Mouse (Mus musculus) neural tube, embryonic 11.5 days (tissue): ENCODE data around the gene Maml2. TPM values are rescaled to one million over a fixed set of nuclear protein-coding genes. Genes with fewer than 3 reads are reported as not detected.

Source experiments
- ATAC-seq: fragments of 200-750 bp; cut with Nextera tagmentation; 2 replicates; pipeline ENCODE4 v1.8.0; 2017; ENCODE audit warnings: moderate number of reproducible peaks, mild to moderate bottlenecking, moderate TSS enrichment, moderate library complexity; ENCODE audit not compliant: insufficient read depth, low FRiP score, low TSS enrichment
- DNase-seq: peaks from one replicate; pipeline ENCODE4 v3.0.0-alpha.2; 2015; ENCODE audit warnings: low spot score
- H3K27ac ChIP-seq: fragments of 300-500 bp; sonication (generic); 2 replicates; pipeline ENCODE4 v1.5.1; 2014; ENCODE audit warnings: low read depth, mild to moderate bottlenecking, low read length
- H3K27me3 ChIP-seq: fragments of 300-500 bp; sonication (generic); 2 replicates; pipeline ENCODE4 v1.6.1; 2014; ENCODE audit warnings: mild to moderate bottlenecking, low read length, mixed read lengths; ENCODE audit not compliant: control insufficient read depth, insufficient read depth
- H3K36me3 ChIP-seq: fragments of 300-500 bp; sonication (generic); 2 replicates; pipeline ENCODE4 v1.6.1; 2014; ENCODE audit warnings: mild to moderate bottlenecking, low read length, moderate library complexity, mixed read lengths; ENCODE audit not compliant: control insufficient read depth, insufficient read depth
- H3K4me1 ChIP-seq: fragments of 300-500 bp; sonication (generic); 2 replicates; pipeline ENCODE4 v1.6.1; 2014; ENCODE audit warnings: low read length, mixed read lengths; ENCODE audit not compliant: control insufficient read depth, insufficient read depth
- H3K4me2 ChIP-seq: fragments of 300-500 bp; sonication (generic); 2 replicates; pipeline ENCODE4 v1.6.1; 2014; ENCODE audit warnings: low read depth, mild to moderate bottlenecking, moderate library complexity
- H3K4me3 ChIP-seq: fragments of 300-500 bp; sonication (generic); 2 replicates; pipeline ENCODE4 v1.5.1; 2014; ENCODE audit warnings: low read depth, low read length
- H3K9ac ChIP-seq: fragments of 300-500 bp; sonication (generic); 2 replicates; pipeline ENCODE4 v1.6.1; 2014; ENCODE audit warnings: mild to moderate bottlenecking, low read length
- H3K9me3 ChIP-seq: fragments of 300-500 bp; sonication (generic); 2 replicates; pipeline ENCODE4 v1.6.1; 2016; ENCODE audit warnings: low read length; ENCODE audit not compliant: control insufficient read depth
- WGBS: fragments of 180-500 bp; shearing (Covaris S2); extraction: QIAGEN DNeasy Blood & Tissue Kit; methylation state at CpG from one replicate; pipeline ENCODE4 v1.1.7; 2014; 5-methylcytosine and 5-hydroxymethylcytosine counted together
- polyA plus RNA-seq: library from polyadenylated mRNA; unstranded; fragments of >200 nt; fragmentation: Nextera tagmentation; extraction: Ambion mirVana; gene quantifications from 2 replicates; pipeline ENCODE4 v1.2.1, GENCODE M21; 2014

Gene Maml2
- polyA plus RNA-seq, 1 experiment from 2014 or later, result 14.1 TPM

GRCm38 (mm10) chr9:13560651-13561050 is 262.9 kb downstream of the Maml2 start:
- no peaks in the 10 kb centered on the region; the same call in 1 of the 2 replicates for H3K36me3 ChIP-seq
- no peak overlapping the region for H3K9ac ChIP-seq
- 88% methylated on average over 9 of the region's 9 CpGs for WGBS
- H3K4me2 ChIP-seq, result no peak overlapping the region
- H3K27ac ChIP-seq, result no peak overlapping the region
- no peaks in the 10 kb centered on the region for H3K9me3 ChIP-seq
- H3K27me3 ChIP-seq, result no peaks in the 10 kb centered on the region
- no peak overlapping the region for H3K4me3 ChIP-seq
- ATAC-seq (no peak), DNase-seq (no peak)
- H3K4me1 ChIP-seq, result peaks cover 13% of the 10 kb centered on the region

GRCm38 (mm10) chr9:13561335-13561734 is 263.6 kb downstream of the Maml2 start:
- H3K9ac ChIP-seq, result no peak overlapping the region
- H3K27ac ChIP-seq, result no peak overlapping the region
- DNase-seq, result no peak
- no peaks in the 10 kb centered on the region for H3K9me3 ChIP-seq
- H3K4me1 ChIP-seq, result peaks cover 14% of the 10 kb centered on the region
- no peaks in the 10 kb centered on the region for H3K27me3 ChIP-seq
- H3K4me3 ChIP-seq, result no peak overlapping the region
- ATAC-seq, result no peak
- WGBS, result 95% methylated on average over 1 of the region's 1 CpGs
- no peak overlapping the region for H3K4me2 ChIP-seq
- no peaks in the 10 kb centered on the region; the same call in 1 of the 2 replicates for H3K36me3 ChIP-seq

GRCm38 (mm10) chr9:13563475-13564414 is 266.0 kb downstream of the Maml2 start:
- Histone ChIP-seq H3K4me3 (no peak overlapping the region), H3K36me3 (no peaks in the 10 kb centered on the region), H3K4me1 (peaks cover 9% of the 10 kb centered on the region), H3K27ac (no peak overlapping the region), H3K9me3 (no peaks in the 10 kb centered on the region), H3K4me2 (no peak overlapping the region), H3K27me3 (no peaks in the 10 kb centered on the region), H3K9ac (no peak overlapping the region)
- DNase-seq, result no peak
- no peak for ATAC-seq
- 77% methylated on average over 10 of the region's 10 CpGs for WGBS

GRCm38 (mm10) chr9:13565343-13566019 is 267.7 kb downstream of the Maml2 start:
- no peak for ATAC-seq
- Histone ChIP-seq H3K9me3 (no peaks in the 10 kb centered on the region), H3K36me3 (no peaks in the 10 kb centered on the region), H3K9ac (no peak overlapping the region), H3K4me2 (no peak overlapping the region), H3K27ac (no peak overlapping the region), H3K27me3 (no peaks in the 10 kb centered on the region), H3K4me3 (no peak overlapping the region), H3K4me1 (peaks cover 5% of the 10 kb centered on the region)
- 47% methylated on average over 11 of the region's 11 CpGs for WGBS
- DNase-seq, result no peak

- Histone ChIP-seq H3K4me2 (no peak overlapping the region), H3K9me3 (no peaks in the 10 kb centered on the region)
- ATAC-seq, result no peak
Measured at GRCm38 (mm10) chr9:13566154-13566885, 268.6 kb downstream of the Maml2 start.

GRCm38 (mm10) chr9:13569023-13569422 is 271.3 kb downstream of the Maml2 start:
- H3K27ac ChIP-seq, result no peak overlapping the region
- no peak overlapping the region for H3K9ac ChIP-seq
- WGBS, result 96% methylated on average over 4 of the region's 4 CpGs

More at GRCm38 (mm10) chr9:13566154-13566885, 268.6 kb downstream of the Maml2 start:
- WGBS, result 81% methylated on average over 5 of the region's 5 CpGs
- Histone ChIP-seq H3K4me3 (no peak overlapping the region), H3K27ac (no peak overlapping the region), H3K9ac (no peak overlapping the region), H3K36me3 (no peaks in the 10 kb centered on the region), H3K4me1 (peaks cover 5% of the 10 kb centered on the region), H3K27me3 (no peaks in the 10 kb centered on the region)
- no peak for DNase-seq

GRCm38 (mm10) chr9:13572847-13573246 is 275.1 kb downstream of the Maml2 start:
- no peak overlapping the region for H3K9ac ChIP-seq
- no peak overlapping the region for H3K27ac ChIP-seq
- no peaks in the 10 kb centered on the region for H3K36me3 ChIP-seq
- 94% methylated on average over 3 of the region's 3 CpGs for WGBS
- H3K4me3 ChIP-seq, result no peak overlapping the region
- DNase-seq, result no peak
- no peak overlapping the region for H3K4me2 ChIP-seq
- no peak for ATAC-seq
- no peaks in the 10 kb centered on the region for H3K9me3 ChIP-seq
- no peaks in the 10 kb centered on the region for H3K27me3 ChIP-seq
- no peaks in the 10 kb centered on the region; the same call in 1 of the 2 replicates for H3K4me1 ChIP-seq

More at GRCm38 (mm10) chr9:13569023-13569422, 271.3 kb downstream of the Maml2 start:
- H3K27me3 ChIP-seq, result no peaks in the 10 kb centered on the region
- no peak overlapping the region for H3K4me2 ChIP-seq
- DNase-seq (no peak), ATAC-seq (no peak)
- H3K4me3 ChIP-seq, result no peak overlapping the region
- H3K9me3 ChIP-seq, result no peaks in the 10 kb centered on the region
- no peaks in the 10 kb centered on the region for H3K36me3 ChIP-seq
- peaks cover 5% of the 10 kb centered on the region for H3K4me1 ChIP-seq

GRCm38 (mm10) chr9:13574059-13574458 is 276.3 kb downstream of the Maml2 start:
- H3K9me3 ChIP-seq, result no peaks in the 10 kb centered on the region
- no peak overlapping the region for H3K9ac ChIP-seq
- DNase-seq (no peak), ATAC-seq (no peak)
- H3K36me3 ChIP-seq, result no peaks in the 10 kb centered on the region
- no peak overlapping the region for H3K4me2 ChIP-seq
- H3K4me1 ChIP-seq, result no peaks in the 10 kb centered on the region; the same call in 1 of the 2 replicates
- H3K4me3 ChIP-seq, result no peak overlapping the region
- H3K27ac ChIP-seq, result no peak overlapping the region
- 82% methylated on average over 5 of the region's 5 CpGs for WGBS
- H3K27me3 ChIP-seq, result no peaks in the 10 kb centered on the region
